Mouse (Mus musculus): ENCODE data around the gene Nip7. TPM values are rescaled to one million over a fixed set of nuclear protein-coding genes. Genes with fewer than 3 reads are reported as not detected.

Gene Nip7
- polyA plus RNA-seq, 1 experiment from 2014 or later: 81.0 TPM

GRCm38 (mm10) chr8:107108978-107109720 is 52.5 kb downstream of the Nip7 start:
- no peak overlapping the region for H3K27ac ChIP-seq
- H3K9me3 ChIP-seq: no peaks in the 10 kb centered on the region
- 0 out of 2 replicates have a peak overlapping the region, but pooled peaks have one; percentile 5 for H3K9ac ChIP-seq
- whole genome bisulfite sequencing: 47% methylated on average over 23 of the region's 23 CpGs
- H3K36me3 ChIP-seq: no peaks in the 10 kb centered on the region
- no peak for ATAC-seq (ENCODE audit: borderline replicate concordance, extremely low read depth, low FRiP score, low TSS enrichment)
- peaks cover 14% of the 10 kb centered on the region; the same call in 1 of the 2 replicates for H3K4me1 ChIP-seq
- H3K27me3 ChIP-seq: no peaks in the 10 kb centered on the region
- peak overlapping the region; percentile 25 for H3K4me3 ChIP-seq
- peak overlapping the region; percentile 44 for H3K4me2 ChIP-seq

DNA sequence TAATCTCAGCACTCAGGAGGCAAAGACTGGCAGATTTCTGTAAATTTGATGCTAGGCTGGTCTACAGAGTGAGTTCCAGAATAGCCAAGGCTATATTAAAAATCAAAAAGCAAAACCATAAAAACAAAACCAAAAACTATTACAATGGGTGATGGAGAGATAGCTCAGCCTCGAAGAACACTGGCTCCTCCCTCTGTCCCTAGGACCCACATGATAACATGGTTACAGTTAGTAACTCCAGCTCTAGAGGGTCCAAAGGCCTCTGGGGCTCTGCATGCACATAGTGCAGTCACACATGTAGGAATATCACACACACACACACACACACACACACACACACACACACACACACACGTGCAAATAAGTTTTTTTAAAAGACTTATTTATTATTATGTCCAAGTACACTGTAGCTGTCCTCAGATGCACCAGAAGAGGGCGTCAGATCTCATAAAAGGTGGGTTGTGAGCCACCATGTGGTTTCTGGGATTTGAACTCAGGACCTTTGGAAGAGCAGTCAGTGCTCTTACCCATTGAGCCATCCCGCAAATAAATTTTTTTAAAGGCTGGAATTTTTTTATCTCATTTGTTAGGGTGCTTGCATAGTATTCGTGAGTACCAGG is 53.2 kb downstream of the Nip7 start:
- ATAC-seq (ENCODE audit: borderline replicate concordance, extremely low read depth, low FRiP score, low TSS enrichment): no peak
- Histone ChIP-seq H3K9me3 (no peaks in the 10 kb centered on the region), H3K9ac (no peak overlapping the region), H3K4me2 (no peak overlapping the region), H3K27ac (no peak overlapping the region), H3K27me3 (no peaks in the 10 kb centered on the region), H3K4me1 (peaks cover 22% of the 10 kb centered on the region; the same call in 1 of the 2 replicates), H3K4me3 (no peak overlapping the region), H3K36me3 (no peaks in the 10 kb centered on the region)
- 67% methylated on average over 5 of the region's 5 CpGs for WGBS

Small RNA genes lying within 50 kb of the gene (microRNA-seq; reads per million reads assigned to microRNA genes)
- gene Mir7075: not detected

Other genes starting within 250 kb of the Nip7 start
- 0.15 and 0.23 TPM in 2 replicates for gene Has3, start 186.6 kb upstream of the Nip7 start, polyA plus RNA-seq (2015; fragmentation: Nextera tagmentation; extraction: Ambion mirVana)
- 66.5 and 68.6 TPM in 2 replicates for gene Utp4, start 163.2 kb upstream of the Nip7 start, polyA plus RNA-seq (2015; fragmentation: Nextera tagmentation; extraction: Ambion mirVana)
- gene Sntb2, start 121.1 kb upstream of the Nip7 start, polyA plus RNA-seq (2015; fragmentation: Nextera tagmentation; extraction: Ambion mirVana): 17.2 and 17.8 TPM in 2 replicates
- 65.7 and 68.9 TPM in 2 replicates for gene Vps4a, start 25.7 kb upstream of the Nip7 start, polyA plus RNA-seq (2015; fragmentation: Nextera tagmentation; extraction: Ambion mirVana)
- 46.9 and 50.3 TPM in 2 replicates for gene Pdf, start 8.3 kb upstream of the Nip7 start, polyA plus RNA-seq (2015; fragmentation: Nextera tagmentation; extraction: Ambion mirVana)
- 36.1 and 40.1 TPM in 2 replicates for gene Cog8, start 188 bp upstream of the Nip7 start, polyA plus RNA-seq (2015; fragmentation: Nextera tagmentation; extraction: Ambion mirVana)
- gene Tmed6, start 8.8 kb downstream of the Nip7 start, polyA plus RNA-seq (2015; fragmentation: Nextera tagmentation; extraction: Ambion mirVana): 1.3 and 2.1 TPM in 2 replicates
- 16.4 and 17.0 TPM in 2 replicates for gene Terf2, start 39.7 kb downstream of the Nip7 start, polyA plus RNA-seq (2015; fragmentation: Nextera tagmentation; extraction: Ambion mirVana)
- gene Cyb5b, start 93.8 kb downstream of the Nip7 start, polyA plus RNA-seq (2015; fragmentation: Nextera tagmentation; extraction: Ambion mirVana): 87.3 and 88.3 TPM in 2 replicates
- gene Nfat5, start 236.6 kb downstream of the Nip7 start, polyA plus RNA-seq (2015; fragmentation: Nextera tagmentation; extraction: Ambion mirVana): 9.2 and 12.5 TPM in 2 replicates